Mouse (Mus musculus): Measurements from ENCODE around the gene Dmxl2.

The Dmxl2 gene

GRCm38 (mm10) chr9:54316363-54316762 lies 185.1 kb downstream of the Dmxl2 start:
- DNase-seq (ENCODE audit: low spot score) = no peak

Measured in retina, embryonic 14.5 days (tissue).